Mouse (Mus musculus): ENCODE results near the gene Grm8.
"Not testable (repeated sequence)": the region's sequence is repeated elsewhere in the genome, so short reads cannot be mapped to it uniquely, and the experiment has no call there.

Grm8 gene

GRCm38 (mm10) chr6:27836159-27836558, 298.8 kb downstream of the Grm8 start:
- DNase-seq, result no peak

- not testable (repeated sequence) for DNase-seq
Measured at GRCm38 (mm10) chr6:27819735-27820134, 315.2 kb downstream of the Grm8 start.

GRCm38 (mm10) chr6:27812789-27813188, 322.2 kb downstream of the Grm8 start:
- no peak for DNase-seq

- no peak for DNase-seq
Measured at GRCm38 (mm10) chr6:27809996-27810395, 325.0 kb downstream of the Grm8 start.

GRCm38 (mm10) chr6:27806741-27807140, 328.2 kb downstream of the Grm8 start:
- DNase-seq, result no peak

- no peak for DNase-seq
Measured at GRCm38 (mm10) chr6:27800881-27801572, 334.0 kb downstream of the Grm8 start.

- DNase-seq, result no peak
Measured at GRCm38 (mm10) chr6:27798735-27799134, 336.2 kb downstream of the Grm8 start.

GRCm38 (mm10) chr6:27789566-27789965, 345.4 kb downstream of the Grm8 start:
- no peak for DNase-seq

- no peak for DNase-seq
Measured at GRCm38 (mm10) chr6:27789151-27789550, 345.8 kb downstream of the Grm8 start.

- no peak for DNase-seq
Measured at GRCm38 (mm10) chr6:27782251-27782650, 352.7 kb downstream of the Grm8 start.

GRCm38 (mm10) chr6:27781371-27781770, 353.6 kb downstream of the Grm8 start:
- no peak for DNase-seq

- no peak for DNase-seq
Measured at GRCm38 (mm10) chr6:27775646-27776271, 359.2 kb downstream of the Grm8 start.

GRCm38 (mm10) chr6:27762061-27762460, 372.9 kb downstream of the Grm8 start:
- no peak for DNase-seq

- DNase-seq, result no peak
Measured at GRCm38 (mm10) chr6:27753290-27753829, 381.6 kb downstream of the Grm8 start.

- DNase-seq, result no peak
Measured at GRCm38 (mm10) chr6:27746493-27746892, 388.5 kb downstream of the Grm8 start.

GRCm38 (mm10) chr6:27745693-27746451, 389.1 kb downstream of the Grm8 start:
- no peak for DNase-seq

GRCm38 (mm10) chr6:27689382-27689781, 445.6 kb downstream of the Grm8 start:
- no peak for DNase-seq

GRCm38 (mm10) chr6:27661747-27662435, 473.1 kb downstream of the Grm8 start:
- no peak for DNase-seq

GRCm38 (mm10) chr6:27657520-27657919, 477.5 kb downstream of the Grm8 start:
- peak; percentile 28 to 36 for DNase-seq

- DNase-seq, result no peak
Measured at GRCm38 (mm10) chr6:27646503-27646902, 488.5 kb downstream of the Grm8 start.

GRCm38 (mm10) chr6:27645054-27645453, 489.9 kb downstream of the Grm8 start:
- DNase-seq, result no peak

- no peak for DNase-seq
Measured at GRCm38 (mm10) chr6:27635898-27636297, 499.1 kb downstream of the Grm8 start.

- DNase-seq, result no peak
Measured at GRCm38 (mm10) chr6:27617472-27617871, 517.5 kb downstream of the Grm8 start.
